Mouse (Mus musculus): ENCODE measurements around the gene Arhgef3.
"Not testable (repeated sequence)": the region's sequence is repeated elsewhere in the genome, so short reads cannot be mapped to it uniquely, and the experiment has no call there.

Gene Arhgef3

GRCm38 (mm10) chr14:27199119-27199518, 84.4 kb downstream of the Arhgef3 start:
- no peak for DNase-seq

GRCm38 (mm10) chr14:27199870-27200269, 85.2 kb downstream of the Arhgef3 start:
- DNase-seq = no peak

- DNase-seq = no peak
These were observed 86.3 kb downstream of the Arhgef3 start for GRCm38 (mm10) chr14:27200743-27201576.

DNA sequence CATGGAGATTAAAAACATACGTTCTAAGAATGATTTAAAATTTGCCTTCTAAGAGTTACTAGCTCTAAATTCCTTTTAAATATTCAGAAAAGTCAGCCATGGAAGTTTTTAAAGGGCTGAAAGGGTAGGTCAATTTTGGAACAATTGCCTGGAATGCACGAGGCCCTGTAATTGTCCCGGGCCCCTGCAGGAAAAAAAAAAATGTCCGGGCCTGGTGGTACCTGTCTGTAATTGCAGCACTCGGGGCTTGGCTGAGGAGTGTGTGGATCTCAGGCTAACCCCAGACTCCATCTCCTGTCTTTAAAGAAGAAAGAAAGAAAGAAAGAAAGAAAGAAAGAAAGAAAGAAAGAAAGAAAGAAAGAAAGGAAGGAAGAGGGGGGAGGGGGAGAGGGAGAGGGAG, 87.1 kb downstream of the Arhgef3 start:
- no peak for DNase-seq

- DNase-seq = no peak
These were observed 90.0 kb downstream of the Arhgef3 start for GRCm38 (mm10) chr14:27204704-27205103.

GRCm38 (mm10) chr14:27206443-27206842, 91.7 kb downstream of the Arhgef3 start:
- DNase-seq = no peak

DNA sequence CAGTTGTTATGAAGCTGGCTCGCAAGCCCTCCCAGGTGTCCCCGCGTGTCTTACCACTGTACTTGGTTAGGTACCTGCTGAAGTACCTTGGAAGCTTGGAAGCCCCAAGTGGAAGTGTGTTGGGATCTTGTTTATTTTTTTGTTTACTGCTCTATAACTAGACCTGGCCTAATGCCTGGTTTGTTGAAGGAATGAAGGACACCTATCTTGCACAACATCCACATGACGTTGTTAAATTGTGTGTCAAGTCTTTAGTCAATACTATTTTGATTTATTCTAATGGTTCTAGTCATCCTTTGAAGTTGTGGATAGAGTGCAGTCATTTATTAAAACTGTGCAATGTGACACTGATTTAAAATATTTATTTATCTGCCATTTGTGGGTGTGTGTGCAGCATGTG, 94.8 kb downstream of the Arhgef3 start:
- no peak for DNase-seq

- not testable (repeated sequence) for DNase-seq
These were observed 96.1 kb downstream of the Arhgef3 start for GRCm38 (mm10) chr14:27210801-27211200.

- DNase-seq = no peak
These were observed 97.2 kb downstream of the Arhgef3 start for GRCm38 (mm10) chr14:27211743-27212445.

DNA sequence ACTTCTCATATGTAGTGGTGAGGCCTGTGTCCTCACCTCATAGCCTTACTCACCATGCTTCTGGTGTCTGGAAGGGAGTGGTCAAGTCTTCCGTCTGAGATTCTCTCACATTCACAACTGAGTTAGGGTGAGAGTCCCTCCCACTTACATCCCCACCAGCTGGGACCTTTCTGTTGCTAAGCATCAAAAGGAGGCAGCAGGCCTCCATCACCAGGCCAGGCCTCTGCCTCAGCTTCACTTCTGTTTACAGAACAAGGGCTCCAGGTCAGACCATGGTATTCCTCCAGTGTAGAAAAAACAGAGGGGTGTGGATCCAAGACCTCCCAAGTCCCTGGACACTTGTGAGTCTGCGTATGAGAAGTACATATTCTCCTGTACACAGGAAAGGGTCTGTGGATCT, 99.5 kb downstream of the Arhgef3 start:
- no peak for DNase-seq

- DNase-seq = peak; percentile 69
These were observed 105.0 kb downstream of the Arhgef3 start for GRCm38 (mm10) chr14:27219668-27220067.

DNA sequence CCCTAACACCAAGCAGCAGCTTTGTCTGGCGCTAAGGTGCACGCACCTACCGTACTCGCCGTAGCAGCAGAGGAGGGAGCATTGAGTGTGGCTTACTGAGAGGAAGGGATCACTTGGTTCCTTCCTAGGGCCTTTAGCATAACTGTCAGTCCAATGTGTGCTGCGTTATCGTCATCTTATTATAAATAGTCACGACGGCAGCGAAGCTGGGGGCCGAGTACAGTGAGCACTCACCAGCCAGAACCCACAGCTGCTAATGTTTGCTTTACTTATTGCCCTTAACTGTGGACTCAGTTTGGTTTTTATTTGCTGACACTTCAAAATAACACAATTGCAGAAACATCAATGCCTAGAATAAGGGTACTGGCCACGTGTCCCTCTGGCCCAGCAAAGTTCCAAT, 105.6 kb downstream of the Arhgef3 start:
- DNase-seq = peak; percentile 28

DNA sequence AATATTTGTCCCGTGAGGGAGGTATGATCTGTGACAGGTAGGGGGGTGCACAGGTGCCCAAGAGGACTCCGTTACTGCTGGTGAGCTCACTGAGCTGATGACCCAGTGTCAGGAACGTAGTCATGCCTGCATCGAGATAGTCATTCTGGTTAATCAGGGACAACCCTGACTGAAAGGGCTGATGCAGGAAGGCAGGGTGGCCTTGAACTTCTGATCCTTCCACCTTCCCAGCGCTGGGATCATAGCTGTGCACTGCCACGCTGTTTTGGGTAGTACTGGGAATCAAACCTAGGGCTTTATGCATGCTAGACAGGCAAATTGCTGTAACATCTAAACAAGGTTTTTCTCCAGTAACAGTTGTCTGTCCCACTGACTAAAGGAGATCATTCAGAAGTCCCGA, 109.9 kb downstream of the Arhgef3 start:
- DNase-seq = no peak

DNA sequence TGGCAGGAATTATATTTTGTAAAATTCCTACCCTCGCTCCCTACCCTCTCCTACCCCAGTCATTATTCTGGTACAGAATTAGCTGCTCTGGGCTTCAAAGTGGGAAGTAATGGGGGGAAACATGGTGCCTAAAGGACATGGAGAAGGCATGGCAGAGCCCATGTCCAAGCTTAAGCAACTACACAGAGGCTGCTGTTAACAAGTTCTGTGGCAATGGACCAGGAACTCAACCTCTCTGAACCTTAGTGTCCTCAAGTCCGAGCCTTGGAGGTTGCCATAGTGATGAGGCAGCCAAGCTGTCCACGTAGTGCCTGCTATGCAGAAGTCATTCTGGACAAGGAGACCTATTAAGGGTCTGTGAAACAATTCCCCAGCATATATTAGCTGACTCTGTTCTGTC, 111.6 kb downstream of the Arhgef3 start:
- DNase-seq = no peak

GRCm38 (mm10) chr14:27228288-27228687, 113.6 kb downstream of the Arhgef3 start:
- DNase-seq = no peak

- peak; percentile 59 for DNase-seq
These were observed 114.3 kb downstream of the Arhgef3 start for GRCm38 (mm10) chr14:27228941-27229371.

- peak; percentile 79 for DNase-seq
These were observed 114.9 kb downstream of the Arhgef3 start for GRCm38 (mm10) chr14:27229441-27230147.

DNA sequence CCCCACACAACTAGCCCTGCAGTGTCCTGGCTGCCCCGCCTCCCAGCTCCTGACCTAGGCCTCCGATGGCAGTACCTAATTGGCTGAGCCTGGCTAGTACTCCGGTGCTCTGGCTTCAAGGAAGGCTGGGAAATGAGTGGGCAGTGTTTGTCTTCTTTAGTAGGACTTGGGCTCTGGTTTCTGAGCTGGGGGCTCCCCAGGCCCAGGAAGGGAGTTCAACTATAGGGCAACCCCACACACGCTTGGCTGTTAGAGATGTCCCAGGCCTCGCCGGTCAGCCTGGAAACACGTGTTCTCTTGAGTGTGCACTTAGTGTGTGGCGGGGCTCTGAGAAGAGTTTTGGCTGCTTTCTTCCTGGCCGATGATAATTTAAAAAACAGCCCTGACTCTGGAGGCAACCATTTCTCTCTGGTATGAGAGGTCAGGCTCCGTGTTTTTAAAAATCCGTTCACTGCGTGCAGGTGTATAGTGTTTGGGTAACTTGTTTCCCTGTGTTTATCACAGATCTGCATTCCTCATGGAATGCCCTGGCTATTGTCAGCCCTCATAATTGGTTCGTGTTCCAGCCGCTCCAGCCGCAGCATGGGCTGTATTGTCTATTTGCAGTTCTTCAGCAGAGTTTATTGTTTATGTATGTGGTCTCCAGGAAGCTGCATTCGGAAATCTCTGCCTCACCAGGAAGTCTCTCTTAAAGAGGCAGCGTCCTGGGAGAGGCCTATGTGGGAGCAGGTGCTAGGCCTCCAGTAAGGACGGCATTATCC, 115.7 kb downstream of the Arhgef3 start:
- DNase-seq = peak; percentile 55

GRCm38 (mm10) chr14:27231506-27231905, 116.8 kb downstream of the Arhgef3 start:
- DNase-seq = peak; percentile 20

DNA sequence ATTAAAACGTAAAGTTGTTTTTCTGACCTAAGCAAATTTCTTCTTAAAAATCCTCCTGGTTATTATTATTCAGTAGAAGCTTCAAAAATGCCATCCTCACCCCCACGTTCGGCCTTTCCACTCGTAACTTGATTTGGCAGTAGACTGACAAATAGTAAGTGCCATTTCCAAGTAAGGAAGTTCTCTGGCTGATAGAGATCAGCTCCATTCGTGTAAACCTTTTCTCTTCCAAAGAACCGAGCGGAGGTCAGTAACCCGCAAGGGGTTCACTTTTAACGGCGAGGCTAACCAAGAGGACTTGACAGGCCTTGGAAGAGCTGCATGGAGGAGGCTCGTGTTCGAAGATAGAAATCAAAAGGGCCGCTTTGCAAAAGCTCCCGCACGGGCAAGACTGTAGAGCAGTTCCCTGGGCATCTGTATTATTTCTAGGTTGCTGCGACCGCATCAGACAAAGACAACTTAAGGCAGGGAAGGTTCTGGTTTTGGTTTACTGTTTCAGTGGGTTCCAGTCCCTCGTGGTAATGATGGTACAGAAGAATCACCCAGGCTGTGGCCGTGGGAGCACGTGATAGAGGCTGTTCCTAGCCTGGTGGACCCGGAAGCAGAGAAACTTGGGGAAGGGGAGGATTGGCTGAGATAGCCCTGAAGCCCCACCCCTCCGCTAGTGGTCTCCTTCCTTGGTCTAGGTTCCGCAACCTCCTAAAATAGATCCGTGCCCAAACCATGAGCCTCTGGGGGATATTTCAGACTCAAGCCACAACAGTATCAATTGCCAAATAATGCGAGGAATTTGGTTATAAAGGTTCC, 117.5 kb downstream of the Arhgef3 start:
- DNase-seq = no peak

DNA sequence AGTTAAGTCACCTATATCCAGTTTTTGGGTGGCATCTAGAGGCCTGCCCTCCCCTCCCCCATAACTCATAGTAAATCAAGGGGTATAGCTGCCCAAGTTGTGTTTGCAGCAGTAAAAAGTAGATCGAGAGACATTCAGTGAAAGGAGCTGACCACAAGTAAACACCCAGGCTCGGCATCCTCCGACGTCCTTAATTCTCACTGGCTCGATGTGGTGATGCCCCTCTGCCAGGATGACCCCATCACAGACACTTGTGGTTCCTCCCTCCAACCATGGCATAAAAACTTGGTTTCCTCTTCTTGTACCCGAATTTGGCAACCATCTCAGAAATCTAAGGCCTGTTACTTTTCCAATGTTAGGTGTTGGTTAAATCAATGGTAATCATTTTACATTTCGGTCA, 118.4 kb downstream of the Arhgef3 start:
- no peak for DNase-seq

- no peak for DNase-seq
These were observed 119.0 kb downstream of the Arhgef3 start for GRCm38 (mm10) chr14:27233656-27234055.

All from thymus, postnatal 14 days (tissue).